Mouse (Mus musculus) midbrain, embryonic 13.5 days (tissue): ENCODE measurements around the gene Tnnc2. TPM values are rescaled to one million over a fixed set of nuclear protein-coding genes. Genes with fewer than 3 reads are reported as not detected.

Source experiments
- ATAC-seq: fragments of 200-750 bp; cut with Nextera tagmentation; 2 replicates; pipeline ENCODE4 v1.8.0; 2017; ENCODE audit warnings: mild to moderate bottlenecking, moderate TSS enrichment, moderate library complexity
- H3K27ac ChIP-seq: fragments of 300-500 bp; sonication (generic); 2 replicates; pipeline ENCODE4 v1.5.1; 2015; ENCODE audit warnings: inconsistent platforms, mild to moderate bottlenecking, moderate library complexity
- H3K27me3 ChIP-seq: fragments of 300-500 bp; sonication (generic); 2 replicates; pipeline ENCODE4 v1.6.1; 2015; ENCODE audit warnings: mild to moderate bottlenecking, inconsistent platforms
- H3K36me3 ChIP-seq: fragments of 300-500 bp; sonication (generic); 2 replicates; pipeline ENCODE4 v1.6.1; 2015; ENCODE audit warnings: mild to moderate bottlenecking, inconsistent platforms
- H3K4me1 ChIP-seq: fragments of 300-500 bp; sonication (generic); replicated peaks from 2 replicates; pipeline ENCODE4 v1.6.1; 2015; ENCODE audit warnings: inconsistent platforms
- H3K4me2 ChIP-seq: fragments of 300-500 bp; sonication (generic); replicated peaks from 2 replicates; pipeline ENCODE4 v1.6.1; 2015; ENCODE audit warnings: moderate library complexity, mild to moderate bottlenecking, inconsistent platforms
- H3K4me3 ChIP-seq: fragments of 300-500 bp; sonication (generic); replicated peaks from 2 replicates; pipeline ENCODE4 v1.5.1; 2015; ENCODE audit warnings: mild to moderate bottlenecking, inconsistent platforms
- H3K9ac ChIP-seq: fragments of 300-500 bp; sonication (generic); replicated peaks from 2 replicates; pipeline ENCODE4 v1.6.1; 2015; ENCODE audit warnings: mild to moderate bottlenecking, inconsistent platforms
- H3K9me3 ChIP-seq: fragments of 300-500 bp; sonication (generic); 2 replicates; pipeline ENCODE4 v1.6.1; 2016; ENCODE audit warnings: mild to moderate bottlenecking, inconsistent platforms
- WGBS: fragments of 180-500 bp; shearing (Covaris S2); methylation state at CpG from one replicate; pipeline ENCODE4 v1.1.7; 2015; 5-methylcytosine and 5-hydroxymethylcytosine counted together
- polyA plus RNA-seq: library from polyadenylated mRNA; unstranded; fragments of >200 nt; fragmentation: Nextera tagmentation; extraction: Ambion mirVana; gene quantifications from 2 replicates; pipeline ENCODE4 v1.2.1, GENCODE M21; 2015

Tnnc2 gene
- polyA plus RNA-seq, 1 experiment from 2014 or later = not detected

- no peaks in the 10 kb centered on the region for H3K27me3 ChIP-seq
- no peak for ATAC-seq
- no peaks in the 10 kb centered on the region for H3K9me3 ChIP-seq
- peaks cover 80% of the 10 kb centered on the region for H3K36me3 ChIP-seq
- H3K4me1 ChIP-seq = no peaks in the 10 kb centered on the region
- no peak overlapping the region for H3K9ac ChIP-seq
- H3K27ac ChIP-seq = peak overlapping the region; percentile 35; the same call in 1 of the 2 replicates
- H3K4me2 ChIP-seq = no peak overlapping the region
- H3K4me3 ChIP-seq = no peak overlapping the region
- 89% methylated on average over 2 of the region's 2 CpGs for WGBS
Observed at GRCm38 (mm10) chr2:164793772-164794171, 14.0 kb upstream of the Tnnc2 start.

- no peak for ATAC-seq
- Histone ChIP-seq H3K27me3 (no peaks in the 10 kb centered on the region), H3K27ac (0 out of 2 replicates have a peak overlapping the region, but pooled peaks have one; percentile 35), H3K9ac (no peak overlapping the region), H3K36me3 (peaks cover 78% of the 10 kb centered on the region), H3K4me3 (no peak overlapping the region), H3K4me2 (no peak overlapping the region), H3K4me1 (no peaks in the 10 kb centered on the region), H3K9me3 (no peaks in the 10 kb centered on the region)
- WGBS = 85% methylated on average over 3 of the region's 3 CpGs
Observed at GRCm38 (mm10) chr2:164793236-164793635, 13.5 kb upstream of the Tnnc2 start.

GRCm38 (mm10) chr2:164792400-164793190 lies 12.8 kb upstream of the Tnnc2 start:
- ATAC-seq = no peak
- no peaks in the 10 kb centered on the region for H3K27me3 ChIP-seq
- no peaks in the 10 kb centered on the region for H3K4me1 ChIP-seq
- H3K9ac ChIP-seq = no peak overlapping the region
- H3K4me2 ChIP-seq = no peak overlapping the region
- peaks cover 73% of the 10 kb centered on the region for H3K36me3 ChIP-seq
- H3K27ac ChIP-seq = no peak overlapping the region
- WGBS = 95% methylated on average over 12 of the region's 12 CpGs
- H3K4me3 ChIP-seq = no peak overlapping the region
- no peaks in the 10 kb centered on the region for H3K9me3 ChIP-seq

- Histone ChIP-seq H3K4me1 (peaks cover 4% of the 10 kb centered on the region), H3K4me2 (no peak overlapping the region), H3K27ac (no peak overlapping the region), H3K9ac (no peak overlapping the region), H3K27me3 (no peaks in the 10 kb centered on the region), H3K36me3 (peaks cover 67% of the 10 kb centered on the region), H3K9me3 (no peaks in the 10 kb centered on the region), H3K4me3 (no peak overlapping the region)
- 94% methylated on average over 18 of the region's 18 CpGs for WGBS
- ATAC-seq = no peak
Observed at GRCm38 (mm10) chr2:164791841-164792261, 12.1 kb upstream of the Tnnc2 start.

GRCm38 (mm10) chr2:164790451-164790850 lies 10.7 kb upstream of the Tnnc2 start:
- peaks cover 14% of the 10 kb centered on the region for H3K4me1 ChIP-seq
- WGBS = 91% methylated on average over 4 of the region's 4 CpGs
- peaks cover 54% of the 10 kb centered on the region for H3K36me3 ChIP-seq

GRCm38 (mm10) chr2:164788411-164788810 lies 8.6 kb upstream of the Tnnc2 start:
- Histone ChIP-seq H3K27ac (no peak overlapping the region), H3K4me1 (peaks cover 22% of the 10 kb centered on the region), H3K9ac (no peak overlapping the region), H3K4me3 (no peak overlapping the region), H3K4me2 (no peak overlapping the region), H3K27me3 (peaks cover 6% of the 10 kb centered on the region; the same call in 1 of the 2 replicates), H3K36me3 (peaks cover 41% of the 10 kb centered on the region), H3K9me3 (no peaks in the 10 kb centered on the region)
- ATAC-seq = no peak
- WGBS = 82% methylated on average over 4 of the region's 4 CpGs

More at GRCm38 (mm10) chr2:164790451-164790850, 10.7 kb upstream of the Tnnc2 start:
- no peaks in the 10 kb centered on the region for H3K27me3 ChIP-seq
- no peak overlapping the region for H3K4me2 ChIP-seq
- no peak overlapping the region for H3K4me3 ChIP-seq
- no peak overlapping the region for H3K27ac ChIP-seq
- ATAC-seq = no peak
- H3K9me3 ChIP-seq = no peaks in the 10 kb centered on the region
- no peak overlapping the region for H3K9ac ChIP-seq

GRCm38 (mm10) chr2:164787779-164788178 lies 8.0 kb upstream of the Tnnc2 start:
- no peaks in the 10 kb centered on the region for H3K9me3 ChIP-seq
- no peak for ATAC-seq
- H3K4me3 ChIP-seq = no peak overlapping the region
- peaks cover 35% of the 10 kb centered on the region for H3K36me3 ChIP-seq
- H3K9ac ChIP-seq = no peak overlapping the region
- peaks cover 22% of the 10 kb centered on the region for H3K4me1 ChIP-seq
- no peak overlapping the region for H3K4me2 ChIP-seq
- peaks cover 9% of the 10 kb centered on the region; the same call in 1 of the 2 replicates for H3K27me3 ChIP-seq
- WGBS = 85% methylated on average over 10 of the region's 10 CpGs
- no peak overlapping the region for H3K27ac ChIP-seq

- peaks cover 12% of the 10 kb centered on the region; the same call in 1 of the 2 replicates for H3K27me3 ChIP-seq
- peaks cover 28% of the 10 kb centered on the region for H3K36me3 ChIP-seq
- peaks cover 22% of the 10 kb centered on the region for H3K4me1 ChIP-seq
- no peaks in the 10 kb centered on the region for H3K9me3 ChIP-seq
- no peak overlapping the region for H3K27ac ChIP-seq
- peak overlapping the region; percentile 64 for H3K4me2 ChIP-seq
- WGBS = 88% methylated on average over 3 of the region's 3 CpGs
- ATAC-seq = no peak
- H3K4me3 ChIP-seq = no peak overlapping the region
- no peak overlapping the region for H3K9ac ChIP-seq
Observed at GRCm38 (mm10) chr2:164787032-164787431, 7.3 kb upstream of the Tnnc2 start.

GRCm38 (mm10) chr2:164786388-164786885 lies 6.7 kb upstream of the Tnnc2 start:
- peaks cover 22% of the 10 kb centered on the region for H3K4me1 ChIP-seq
- peak overlapping the region; percentile 64 for H3K4me2 ChIP-seq
- peak overlapping the region; percentile 59 for H3K4me3 ChIP-seq
- H3K27me3 ChIP-seq = peaks cover 12% of the 10 kb centered on the region; the same call in 1 of the 2 replicates
- peak; percentile 28; the same call in 1 of the 2 replicates for ATAC-seq
- no peak overlapping the region for H3K27ac ChIP-seq
- H3K36me3 ChIP-seq = peaks cover 22% of the 10 kb centered on the region
- H3K9me3 ChIP-seq = no peaks in the 10 kb centered on the region
- H3K9ac ChIP-seq = peak overlapping the region; percentile 65
- WGBS = 14% methylated on average over 15 of the region's 15 CpGs

GRCm38 (mm10) chr2:164785481-164786387 lies 6.0 kb upstream of the Tnnc2 start, which contains the start of gene Snx21:
Snx21 (plus strand) TSS chr2:164785823.
- peak; percentile 87 for ATAC-seq
- WGBS = under 1% methylated on average over 82 of the region's 89 CpGs

GRCm38 (mm10) chr2:164784869-164785420 lies 5.2 kb upstream of the Tnnc2 start:
- peaks cover 8% of the 10 kb centered on the region for H3K36me3 ChIP-seq
- 21% methylated on average over 7 of the region's 7 CpGs for WGBS
- peak overlapping the region; percentile 64 for H3K4me2 ChIP-seq
- H3K27ac ChIP-seq = no peak overlapping the region
- H3K4me3 ChIP-seq = peak overlapping the region; percentile 59
- ATAC-seq = no peak
- H3K27me3 ChIP-seq = peaks cover 12% of the 10 kb centered on the region; the same call in 1 of the 2 replicates
- no peaks in the 10 kb centered on the region for H3K9me3 ChIP-seq
- H3K9ac ChIP-seq = peak overlapping the region; percentile 65
- H3K4me1 ChIP-seq = peaks cover 22% of the 10 kb centered on the region

More at GRCm38 (mm10) chr2:164785481-164786387, 6.0 kb upstream of the Tnnc2 start, which contains the start of gene Snx21:
- Histone ChIP-seq H3K4me3 (peak within 1 kb of the TSS; percentile 59), H3K4me1 (peaks cover 22% of the 10 kb centered on the region), H3K9me3 (no peaks in the 10 kb centered on the region), H3K4me2 (peak within 1 kb of the TSS; percentile 64), H3K27ac (peak within 1 kb of the TSS; percentile 35; the same call in 1 of the 2 replicates), H3K9ac (peak within 1 kb of the TSS; percentile 65), H3K27me3 (peaks cover 12% of the 10 kb centered on the region; the same call in 1 of the 2 replicates), H3K36me3 (peaks cover 15% of the 10 kb centered on the region)
